Mouse (Mus musculus) lung, adult 18-20 months (tissue): Measurements from ENCODE around the gene Pias1.

Experiments
- DNase-seq, 2 experiments: peaks; one replicate each; pipeline ENCODE4 v3.0.0; 2022; ENCODE audit warnings: mixed read lengths in 2 of 2

Gene Pias1

DNA sequence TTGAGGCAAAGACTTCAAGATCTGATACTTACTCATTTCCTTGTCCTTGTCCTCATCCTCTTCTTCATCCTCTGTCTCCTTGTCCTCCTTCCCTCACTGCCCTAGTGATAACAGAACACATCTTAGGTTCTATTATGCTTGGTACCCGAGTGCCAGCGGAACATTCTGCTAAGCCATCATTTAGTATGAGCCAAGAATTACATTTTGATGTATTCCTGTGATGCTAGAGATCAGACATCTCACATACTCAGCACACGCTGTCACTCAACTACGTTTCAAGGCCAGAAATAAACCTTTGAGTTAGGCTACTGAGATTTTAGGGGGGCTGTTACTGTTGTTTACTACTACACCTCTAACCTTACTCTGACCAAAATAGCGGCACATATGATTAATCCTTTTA lies at the start of gene Pias1:
TSS of gene Pias1 (minus strand) at position 101 of the 400 bp plus-strand sequence.
- no peak for DNase-seq

DNA sequence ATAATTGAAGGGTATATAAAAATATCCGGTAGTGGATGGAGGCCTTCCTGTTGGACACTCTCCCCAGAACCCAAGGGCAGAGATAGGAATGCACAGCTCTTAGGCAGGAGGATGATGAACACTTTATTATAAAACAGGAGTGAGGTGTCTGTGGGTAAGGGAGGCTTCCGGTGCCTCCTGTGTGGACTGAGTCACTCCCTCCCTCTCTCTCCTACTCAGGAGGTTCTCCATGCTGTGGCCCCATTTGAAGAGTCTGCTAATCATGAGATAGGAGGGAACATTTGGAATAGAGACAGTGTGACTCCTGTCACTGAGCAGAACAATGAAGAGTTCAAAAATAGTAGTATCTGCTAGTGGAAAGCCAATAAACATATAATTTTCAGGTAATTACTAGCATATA lies 47.7 kb upstream of the Pias1 start:
- DNase-seq: no peak

DNA sequence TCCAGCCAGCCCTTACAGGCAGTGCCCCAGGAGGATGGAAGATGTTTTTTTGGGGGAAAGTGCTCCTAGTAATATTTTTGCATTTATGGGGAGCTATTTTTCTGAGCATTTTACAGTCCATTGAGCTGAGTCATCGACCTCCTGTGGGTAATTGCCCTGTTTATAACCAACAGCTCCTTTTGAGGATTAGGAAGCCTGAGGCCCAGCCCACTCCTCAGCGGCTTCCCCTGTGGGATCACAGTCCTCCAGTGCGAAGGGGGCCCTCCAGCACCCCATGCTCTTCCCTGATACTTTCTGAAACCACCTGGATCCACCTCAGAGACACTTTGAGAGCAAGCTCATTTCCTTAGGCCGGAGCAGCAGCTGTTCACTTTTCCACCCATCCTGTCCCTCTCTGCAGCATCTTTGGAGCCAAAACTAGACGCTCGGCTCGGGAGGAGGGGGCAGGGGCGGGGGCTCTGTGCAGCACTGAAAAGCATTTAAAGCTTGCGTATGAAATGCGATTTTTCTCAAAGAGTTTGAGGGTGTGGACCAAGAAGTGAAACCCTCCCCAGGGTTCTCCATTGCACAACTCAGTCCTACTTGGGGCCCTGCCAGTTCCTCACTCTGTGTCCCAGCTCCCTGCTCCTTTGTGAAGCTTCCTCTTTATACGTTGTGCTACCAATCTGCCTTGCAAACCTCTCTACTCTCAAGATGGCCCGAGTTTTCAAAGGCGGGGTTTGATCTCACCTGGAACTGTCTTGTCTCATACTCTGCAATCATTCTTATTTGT lies 43.5 kb upstream of the Pias1 start:
- DNase-seq: peak; percentile 87 to 88

DNA sequence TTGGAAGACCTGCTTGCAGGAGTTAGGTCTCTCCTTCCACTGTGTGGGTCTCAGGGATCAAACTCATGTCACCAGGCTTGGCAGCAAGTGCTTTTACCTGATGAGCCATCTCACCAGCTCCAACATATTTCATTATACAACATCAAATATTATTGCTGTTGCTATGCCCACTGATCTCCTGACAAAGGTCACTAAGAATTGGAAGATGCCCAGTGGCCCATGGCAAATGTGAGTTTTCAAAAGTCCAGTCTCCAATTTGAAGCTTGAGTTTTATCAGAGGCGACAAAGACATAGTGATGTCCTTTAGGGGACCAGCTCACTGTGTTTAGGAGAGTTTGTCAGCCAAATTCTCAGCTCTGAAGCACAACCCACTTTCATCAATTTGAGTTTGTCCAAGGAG lies 34.8 kb upstream of the Pias1 start:
- DNase-seq: no peak

DNA sequence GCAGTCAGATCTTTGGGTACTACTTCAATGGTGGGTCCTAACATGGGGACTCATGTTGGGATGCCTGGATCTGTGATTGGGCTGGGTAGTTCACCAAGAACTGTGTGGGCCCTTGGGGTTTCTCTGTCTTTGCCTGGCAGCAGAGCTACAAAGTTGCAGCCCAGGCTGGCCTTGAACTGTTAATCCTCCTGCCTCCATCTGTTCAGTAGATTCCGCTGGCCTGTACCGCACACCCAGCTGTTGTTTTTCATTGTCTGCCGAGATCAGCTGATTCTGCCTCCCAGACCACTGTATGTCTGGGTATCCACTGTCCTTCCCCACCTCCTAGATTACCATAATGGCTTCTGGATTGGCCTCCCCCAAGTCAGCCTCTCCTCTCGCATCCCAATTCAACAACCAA lies 19.6 kb upstream of the Pias1 start:
- no peak for DNase-seq

DNA sequence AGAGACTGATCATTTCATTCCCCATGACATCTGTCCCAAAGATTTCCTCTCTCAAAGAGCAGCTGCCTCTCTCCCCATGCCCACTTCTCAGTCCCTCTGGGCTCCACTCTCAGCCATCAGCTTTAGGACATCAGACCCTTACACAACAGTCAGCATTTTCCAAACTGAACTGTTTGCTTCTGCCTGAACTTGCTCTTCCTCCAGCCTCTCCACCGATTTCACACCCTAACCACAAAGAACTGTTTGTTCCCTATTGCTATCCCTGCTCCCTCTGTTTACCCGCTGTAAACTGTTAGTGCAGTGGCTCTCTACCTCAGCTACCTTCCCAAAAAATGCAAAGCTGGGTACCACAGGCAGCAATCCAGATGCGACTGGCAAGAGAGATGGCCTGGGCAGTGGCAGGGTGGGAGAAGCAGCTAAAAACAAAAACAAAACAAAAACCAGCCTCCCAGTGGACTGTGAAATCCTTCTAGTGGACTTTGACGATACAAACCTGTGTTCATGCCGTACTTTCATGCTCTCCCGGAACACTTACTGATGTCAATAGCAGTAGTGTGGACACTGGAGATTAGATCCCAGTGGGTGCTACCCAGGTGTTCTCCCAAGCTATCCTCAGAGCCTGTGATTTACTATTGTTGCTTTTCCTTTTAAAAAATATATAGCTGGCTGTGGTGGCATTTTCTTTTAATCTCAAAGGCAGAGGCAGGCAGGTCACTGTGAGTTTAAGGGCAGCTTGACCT lies 18.5 kb upstream of the Pias1 start:
- DNase-seq: peak in 1 of 2 experiments; percentile 23

DNA sequence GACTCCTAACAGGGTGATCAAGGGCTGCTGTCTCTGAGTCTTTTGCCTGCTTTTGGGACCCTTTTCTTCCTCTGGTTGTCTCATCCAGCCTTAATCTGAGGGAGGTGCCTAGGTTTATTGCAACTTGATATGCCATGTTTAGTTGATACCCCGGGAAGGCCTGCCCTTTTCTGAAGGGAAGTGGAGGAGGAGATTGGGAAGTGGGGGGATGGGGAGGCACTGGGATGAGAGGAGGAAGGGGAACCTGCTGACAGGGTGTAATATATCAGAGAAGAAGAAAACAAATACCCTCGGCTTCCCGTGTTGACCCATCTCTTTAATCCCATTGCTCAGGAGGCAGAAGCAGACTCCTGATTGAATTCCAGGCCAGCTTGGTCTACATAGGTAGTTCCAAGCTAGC lies 10.8 kb upstream of the Pias1 start:
- DNase-seq: no peak

DNA sequence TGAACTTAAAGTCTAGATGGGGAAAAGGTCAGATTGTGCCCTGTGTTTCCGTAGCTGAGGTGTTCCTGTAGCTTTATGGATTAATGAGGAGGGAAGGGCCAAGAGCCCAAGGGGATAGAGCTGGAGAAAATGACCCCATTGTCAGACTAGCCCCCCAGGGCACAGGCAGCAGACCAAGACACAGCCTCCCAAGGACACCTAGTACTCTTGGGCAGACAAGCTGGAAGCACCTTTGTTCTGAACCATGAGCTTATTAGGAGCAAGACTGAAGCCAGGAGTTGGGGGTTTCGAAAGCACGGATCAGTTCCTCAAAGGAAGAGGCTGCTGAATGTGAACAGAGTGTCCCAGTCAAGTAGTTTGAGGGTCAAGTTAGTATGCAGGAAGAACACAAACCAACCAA lies 9.9 kb upstream of the Pias1 start:
- no peak for DNase-seq

DNA sequence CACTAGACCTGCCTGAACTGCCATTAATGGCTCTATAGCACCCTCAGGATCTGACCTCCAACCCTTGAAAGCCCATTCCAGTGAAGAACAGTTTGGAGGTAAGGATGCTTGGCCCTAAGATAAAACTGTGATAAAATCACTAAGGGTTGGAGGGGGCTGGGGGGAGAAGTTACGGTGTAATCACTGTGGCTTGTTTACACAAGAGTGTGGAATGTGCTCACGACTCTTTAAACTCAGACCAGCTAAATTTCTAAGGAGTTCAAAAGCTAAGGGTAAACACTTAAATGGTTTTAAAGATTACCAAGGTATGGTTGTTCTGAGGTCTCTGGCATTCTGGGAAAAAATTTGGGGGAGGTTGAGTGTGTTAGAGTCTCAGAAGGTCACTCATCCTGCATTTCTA lies 7.5 kb upstream of the Pias1 start:
- DNase-seq: peak; percentile 46 to 72

DNA sequence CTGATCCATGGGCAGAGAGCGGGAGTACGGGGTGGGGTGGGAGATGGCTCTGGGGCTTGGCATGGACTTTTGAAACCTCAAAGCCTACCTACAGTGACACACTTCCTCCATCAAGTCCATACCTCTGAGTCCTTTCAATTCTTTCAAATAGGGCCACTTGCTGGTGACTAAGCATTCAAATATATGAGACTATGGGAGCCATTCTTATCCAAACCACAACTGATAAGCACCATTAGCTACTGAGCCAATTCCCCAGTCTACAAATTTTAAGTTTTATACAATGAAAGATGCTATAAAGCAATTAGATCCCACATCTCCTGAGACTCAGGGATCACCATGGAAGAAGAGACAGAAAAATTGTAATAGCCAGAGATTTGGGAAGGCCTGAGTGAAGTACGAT lies 2.4 kb upstream of the Pias1 start:
- DNase-seq: no peak

DNA sequence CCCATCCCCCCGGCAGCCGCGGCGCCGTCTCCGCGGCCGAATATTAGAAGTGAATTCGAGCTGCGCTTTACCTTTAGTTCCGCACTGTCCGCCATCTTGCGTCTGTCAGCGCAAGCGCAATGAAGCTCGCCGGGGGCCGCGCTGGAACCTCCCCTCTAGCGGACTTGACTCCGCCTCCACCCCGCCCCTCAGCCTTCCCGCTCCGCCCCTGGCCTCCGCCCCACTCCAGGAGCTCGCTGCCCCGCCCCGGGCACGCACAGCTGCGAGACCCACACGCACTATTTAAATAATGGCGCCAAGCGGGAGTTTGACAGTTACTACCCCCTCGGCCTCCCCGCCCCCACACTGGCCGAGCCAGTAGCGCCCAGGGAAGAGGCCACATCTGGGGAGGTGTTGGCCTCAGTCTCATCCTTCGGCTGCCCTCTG lies 6.9 kb downstream of the Pias1 start:
- peak; percentile 95 to 97 for DNase-seq

DNA sequence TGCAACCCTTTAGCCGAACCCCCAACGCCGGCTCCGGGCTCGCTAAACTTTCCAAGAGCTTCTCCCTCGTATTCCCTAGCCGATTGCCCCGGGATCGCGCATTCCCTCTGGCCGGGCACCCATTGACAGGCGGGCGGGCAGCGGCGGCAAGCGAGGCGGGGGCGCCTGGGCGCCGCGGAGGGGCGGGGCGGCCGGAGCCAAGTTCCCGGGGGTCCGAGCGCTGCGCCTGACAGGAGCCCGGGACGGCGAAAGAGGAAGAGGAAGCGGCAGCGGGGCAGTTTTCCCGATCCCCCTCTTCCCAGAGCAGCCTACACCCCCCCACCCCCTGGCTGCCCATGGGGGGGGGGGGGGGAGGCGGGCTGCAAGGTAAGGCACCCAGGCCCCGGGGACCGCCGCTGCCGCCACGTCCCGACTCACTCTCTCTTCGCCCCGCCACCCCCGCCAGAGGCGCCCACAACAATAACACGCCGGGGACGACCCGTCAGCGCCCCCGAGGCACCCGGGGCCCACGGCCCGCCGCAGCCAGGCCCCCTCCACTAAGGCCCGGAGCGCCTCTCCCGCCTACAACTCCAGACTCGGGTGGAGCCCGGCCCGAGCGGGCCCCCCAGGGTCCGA lies 7.5 kb downstream of the Pias1 start:
- DNase-seq: peak; percentile 30 to 33

DNA sequence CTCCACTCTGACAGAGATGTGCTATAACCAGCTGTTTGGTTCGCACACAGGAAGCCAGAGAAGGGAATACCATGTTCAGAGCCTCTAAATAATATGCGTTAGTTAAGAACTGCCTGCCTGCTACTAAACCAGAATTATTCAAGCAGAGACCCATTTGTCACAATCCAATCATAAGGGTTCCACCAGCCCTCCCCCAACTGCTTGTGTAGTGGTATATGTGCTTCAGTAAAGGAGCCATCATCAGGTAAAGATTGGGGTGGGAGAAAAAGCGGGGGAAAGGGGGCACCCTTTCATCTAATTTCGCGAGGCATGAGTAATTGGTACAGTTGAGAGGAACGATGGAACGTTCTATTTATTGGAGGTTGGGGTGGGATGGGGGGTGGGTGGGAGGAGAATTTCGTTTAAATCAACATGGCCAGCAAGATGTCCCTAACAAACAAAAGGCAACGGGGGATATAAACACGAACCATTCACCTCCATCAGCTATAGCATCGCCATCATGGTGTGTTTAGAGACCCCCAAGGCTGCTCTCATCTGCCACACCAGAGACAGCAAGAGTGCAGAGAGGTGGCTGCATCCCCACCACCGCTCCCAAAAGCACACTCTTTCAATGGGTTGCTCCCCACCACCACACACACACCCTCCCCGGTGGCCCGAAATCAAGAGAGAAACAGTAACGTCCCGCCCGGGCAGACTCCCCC lies 8.1 kb downstream of the Pias1 start:
- DNase-seq: no peak

DNA sequence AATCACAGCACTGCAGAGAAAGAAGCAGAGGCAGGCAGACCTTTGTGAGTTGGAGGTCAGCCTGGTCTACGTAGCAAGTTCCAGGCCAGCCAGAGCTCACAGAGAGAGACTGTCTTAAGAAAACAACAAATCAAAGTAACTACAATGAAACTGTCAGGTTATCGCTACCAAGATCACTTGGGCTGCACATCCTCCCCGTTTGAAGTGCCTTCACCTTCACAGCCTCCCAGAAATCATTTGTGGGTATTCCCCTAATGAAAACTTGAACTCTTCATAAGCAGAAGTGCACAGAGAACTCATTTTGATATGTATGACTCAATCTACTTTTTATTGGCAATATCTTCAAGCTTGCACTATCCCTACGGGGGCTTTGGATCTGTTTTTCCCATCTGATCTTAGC lies 10.6 kb downstream of the Pias1 start:
- no peak for DNase-seq

DNA sequence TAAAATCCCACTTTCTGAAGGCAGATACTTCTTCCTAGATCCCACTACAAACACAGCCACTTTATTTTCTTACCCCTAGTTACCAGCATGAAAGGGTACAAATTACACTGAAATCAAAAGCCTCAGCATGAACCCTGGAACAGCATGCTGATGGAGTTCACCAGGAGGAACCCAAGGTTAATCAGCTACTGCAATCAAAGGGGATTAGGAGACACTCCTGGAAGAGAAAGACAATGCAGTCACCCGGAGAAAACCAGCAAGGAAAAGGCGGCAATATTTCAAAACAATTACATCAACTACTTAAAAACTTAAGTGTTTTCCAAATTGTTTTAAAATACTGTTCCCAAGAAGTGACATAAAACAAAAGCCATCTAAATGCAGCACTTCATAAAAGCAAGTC lies 11.9 kb downstream of the Pias1 start:
- no peak for DNase-seq

DNA sequence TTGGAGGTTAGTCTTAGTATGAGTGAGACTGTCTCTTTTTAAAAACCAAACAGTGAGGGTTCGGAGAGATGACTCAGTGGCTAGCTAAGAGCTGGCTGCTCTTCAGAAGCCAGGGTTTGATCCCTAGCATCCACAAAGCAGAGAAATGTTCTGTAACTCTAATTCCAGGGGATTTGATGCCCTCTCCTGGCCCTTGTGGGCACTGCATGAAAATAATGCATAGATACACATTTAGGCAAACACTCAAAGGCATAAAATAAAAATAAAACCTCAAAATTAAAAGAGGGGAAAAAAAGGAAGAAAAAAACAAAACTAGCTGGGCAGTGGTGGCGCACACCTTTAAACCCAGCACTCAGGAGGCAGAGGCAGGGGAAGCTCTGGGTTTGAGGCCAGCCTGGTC lies 13.3 kb downstream of the Pias1 start:
- DNase-seq: no peak

DNA sequence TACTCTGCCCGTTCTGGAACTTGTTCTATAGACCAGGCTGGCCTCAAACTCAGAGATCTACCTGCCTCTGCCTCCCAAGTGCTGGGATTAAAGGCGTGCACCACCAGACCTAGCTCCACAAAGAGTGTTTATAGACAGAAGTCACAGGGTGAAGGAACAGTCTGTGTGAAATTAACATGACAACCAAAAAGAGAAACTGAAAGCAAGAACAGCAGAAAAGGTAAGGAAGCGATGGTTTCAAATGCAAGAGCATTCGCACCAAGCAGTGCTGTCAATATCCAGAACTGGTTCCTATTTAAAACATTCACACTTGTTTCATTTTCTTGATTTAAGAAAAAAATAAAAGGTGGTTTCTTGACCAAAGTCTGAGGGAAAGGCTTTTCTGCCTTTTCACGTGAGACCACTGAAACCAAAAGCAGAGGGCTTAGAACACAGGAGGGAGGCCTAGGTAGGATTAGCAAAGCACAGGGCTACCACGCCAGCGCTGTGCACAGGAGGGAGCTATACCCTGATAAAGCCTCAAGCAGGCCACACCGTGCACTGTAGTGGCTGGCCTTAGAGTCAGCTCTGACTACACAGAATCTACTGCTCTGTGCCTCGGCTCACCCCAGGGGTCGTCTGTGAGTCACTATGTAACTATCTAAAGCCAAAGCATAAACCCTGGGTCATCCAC lies 15.5 kb downstream of the Pias1 start:
- peak; percentile 31 to 46 for DNase-seq

DNA sequence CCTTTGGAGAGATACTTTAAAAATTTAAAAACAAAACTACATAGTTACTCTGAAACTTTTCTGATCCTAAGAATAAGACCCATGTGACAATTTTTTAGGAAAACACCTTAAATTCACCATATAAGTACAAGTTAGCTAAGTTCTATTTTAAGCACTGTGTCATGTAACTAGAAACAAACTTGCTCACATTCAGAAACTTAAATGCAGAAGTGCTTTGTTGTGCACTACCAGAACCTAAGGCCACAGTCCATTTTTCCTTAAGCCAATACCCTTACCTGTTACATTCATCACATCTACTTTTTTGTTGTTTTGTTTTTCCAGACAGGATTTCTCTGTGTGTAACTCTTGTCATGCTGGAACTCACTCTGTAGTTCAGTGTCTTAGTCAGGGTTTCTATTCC lies 17.4 kb downstream of the Pias1 start:
- no peak for DNase-seq

DNA sequence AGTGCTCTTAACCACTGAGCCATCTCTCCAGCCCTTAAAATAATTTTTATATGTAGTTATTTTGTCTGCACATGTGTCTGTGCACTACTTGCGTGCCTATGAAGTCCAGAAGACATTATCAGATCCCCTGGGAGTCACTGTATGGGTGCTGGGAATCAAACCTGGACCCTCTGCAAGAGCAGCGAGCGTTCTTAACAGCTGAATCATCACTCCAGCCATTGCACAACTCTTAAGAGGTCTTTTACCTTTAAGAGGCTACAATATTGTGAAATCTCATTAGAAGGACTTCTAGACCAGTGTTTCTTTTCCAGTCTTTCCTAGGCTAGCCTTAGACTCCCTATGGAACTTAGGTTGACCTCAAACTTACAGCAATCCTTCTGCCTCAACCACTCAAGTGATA lies 21.7 kb downstream of the Pias1 start:
- DNase-seq: peak in 1 of 2 experiments; percentile 36

DNA sequence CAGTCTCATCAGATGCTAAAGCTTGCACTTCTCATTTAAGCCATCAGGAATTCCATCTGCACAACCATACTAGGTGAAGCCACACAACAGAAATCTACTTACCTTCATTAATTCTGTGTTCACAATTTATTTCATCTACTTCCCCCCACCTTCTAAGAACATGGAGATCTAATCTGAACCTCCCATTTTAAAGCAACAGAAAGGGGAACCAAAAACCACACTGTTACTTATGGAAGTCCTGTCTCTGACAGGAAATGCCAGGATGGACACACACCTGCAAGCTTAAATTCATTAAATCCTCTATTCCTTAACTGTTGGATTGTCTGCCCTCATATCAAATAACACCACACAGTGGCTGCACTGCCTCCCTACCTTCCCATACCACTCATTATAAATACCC lies 35.0 kb downstream of the Pias1 start:
- no peak for DNase-seq

DNA sequence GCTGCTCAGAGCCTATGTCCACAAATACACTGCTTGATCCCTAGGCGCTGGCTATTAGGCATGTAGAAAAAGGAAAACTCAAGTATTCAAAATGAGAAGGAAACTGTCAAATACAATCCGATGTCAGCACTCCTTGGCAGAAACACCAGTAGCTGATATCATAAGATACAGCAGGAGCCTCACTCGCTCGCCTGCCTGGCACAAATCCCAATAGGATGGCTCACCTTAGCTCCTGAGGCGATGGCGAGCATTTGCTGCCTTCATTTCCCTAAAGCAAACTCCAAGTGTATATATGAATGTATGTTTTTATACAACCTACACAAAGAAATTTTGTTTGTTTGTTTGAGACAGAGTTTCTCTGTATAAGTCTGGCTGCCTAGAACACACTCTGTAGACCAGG lies 42.4 kb downstream of the Pias1 start:
- DNase-seq: no peak

DNA sequence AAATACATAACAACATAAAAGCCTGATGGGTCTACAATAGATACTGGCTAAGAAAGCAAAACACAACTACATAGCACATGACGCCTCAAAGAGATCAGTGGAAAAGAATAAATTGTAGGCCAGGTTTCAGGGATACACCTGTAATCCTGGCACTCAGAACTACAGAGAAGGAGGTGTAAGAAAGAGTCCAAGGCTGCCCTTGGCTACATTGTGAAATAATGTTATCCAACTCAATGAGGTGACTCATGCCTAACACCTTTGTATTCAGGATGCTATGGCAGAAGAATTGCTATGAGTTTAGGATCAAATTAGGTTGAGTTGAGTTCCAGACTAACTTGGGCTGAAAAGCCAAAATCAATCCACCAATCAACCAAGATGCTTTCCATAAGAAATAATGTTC lies 43.7 kb downstream of the Pias1 start:
- no peak for DNase-seq

DNA sequence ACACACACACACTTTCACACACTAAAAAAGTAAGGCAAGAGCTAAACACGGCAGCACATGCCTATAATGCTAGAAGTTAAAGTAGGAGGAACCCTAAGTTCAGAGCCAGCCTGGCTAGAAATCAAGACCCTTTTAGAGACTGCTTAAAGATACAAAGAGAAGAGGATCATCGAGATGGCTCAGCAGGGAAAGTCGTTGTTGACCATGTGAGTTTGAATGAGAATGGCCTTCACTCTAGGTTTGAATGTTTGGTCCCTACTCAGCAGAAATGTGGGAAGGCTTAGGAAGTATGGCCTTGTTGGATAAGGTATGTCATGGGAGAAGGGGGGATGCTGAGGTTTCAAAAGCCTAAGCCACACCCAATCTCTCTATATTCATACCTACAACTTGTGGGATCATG lies 46.8 kb downstream of the Pias1 start:
- no peak for DNase-seq
